Mouse (Mus musculus): Measurements from ENCODE around the gene Olfr711. TPM values are rescaled to one million over a fixed set of nuclear protein-coding genes. Genes with fewer than 3 reads are reported as not detected.

Olfr711 gene
- not detected for total RNA-seq (2023)

DNA sequence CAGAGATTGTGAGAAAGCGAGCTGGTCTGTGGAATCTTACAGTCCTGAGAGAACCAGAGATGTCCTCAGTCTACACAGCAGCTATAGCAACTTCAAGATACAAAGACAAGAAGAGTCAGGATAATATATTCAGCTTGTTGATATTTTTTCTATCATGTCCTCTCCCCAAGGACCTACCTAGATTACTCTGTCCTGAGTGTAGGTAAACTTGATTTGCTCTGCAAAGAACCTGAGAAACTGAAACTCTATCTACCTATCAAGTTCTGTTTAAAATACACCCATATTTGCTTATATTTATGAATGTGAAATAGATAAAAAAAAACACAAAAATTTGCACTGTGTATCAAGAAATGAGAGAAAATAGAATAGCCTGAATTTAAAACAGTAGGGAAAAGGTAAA lies at the start of gene Olfr711:
TSS of gene Olfr711 (minus strand) at position 101 of the 400 bp plus-strand sequence.

DNA sequence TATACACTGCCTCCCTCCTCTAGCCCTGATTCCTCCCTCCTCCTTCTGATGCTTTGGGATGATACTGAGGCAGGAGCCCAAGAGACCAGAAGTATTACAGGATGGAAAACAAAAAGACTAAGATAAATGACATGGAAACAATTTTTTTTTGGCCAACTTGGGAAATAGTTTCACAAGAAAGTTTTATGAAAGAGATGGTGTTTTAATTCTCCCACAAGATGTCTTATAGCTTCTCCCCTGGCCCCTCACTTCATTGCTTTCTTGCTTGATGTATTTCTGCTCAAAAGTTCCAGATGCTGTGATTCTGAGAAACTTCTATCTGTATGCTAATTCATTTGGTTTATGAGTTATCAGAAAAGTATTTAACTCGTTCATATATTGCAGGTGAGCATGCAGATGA lies 30.7 kb upstream of the Olfr711 start, which contains the start of gene Olfr2:
TSS of gene Olfr2 (minus strand) at position 101 of the 400 bp plus-strand sequence.

DNA sequence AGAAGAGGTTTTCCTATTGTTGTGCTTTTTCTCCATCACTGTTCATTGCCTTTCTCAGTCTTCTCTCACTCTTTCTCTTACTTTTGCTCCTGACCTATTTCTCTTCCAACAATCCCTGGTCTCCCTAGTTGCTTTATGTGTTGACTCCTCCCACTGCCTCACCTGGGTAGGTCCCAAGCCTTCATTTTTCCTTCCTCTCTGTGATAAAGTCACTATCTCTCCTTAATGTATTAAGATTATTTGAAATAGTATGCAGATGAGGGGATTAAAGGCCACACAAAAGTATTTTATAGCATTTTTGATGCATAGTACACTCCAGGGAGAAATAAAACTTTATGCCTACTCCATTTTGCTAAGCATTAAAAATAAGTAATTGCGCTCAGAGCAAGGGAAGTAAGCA lies 11.4 kb downstream of the Olfr711 start, which contains the start of gene Olfr6:
TSS of gene Olfr6 (minus strand) at position 101 of the 400 bp plus-strand sequence.

DNA sequence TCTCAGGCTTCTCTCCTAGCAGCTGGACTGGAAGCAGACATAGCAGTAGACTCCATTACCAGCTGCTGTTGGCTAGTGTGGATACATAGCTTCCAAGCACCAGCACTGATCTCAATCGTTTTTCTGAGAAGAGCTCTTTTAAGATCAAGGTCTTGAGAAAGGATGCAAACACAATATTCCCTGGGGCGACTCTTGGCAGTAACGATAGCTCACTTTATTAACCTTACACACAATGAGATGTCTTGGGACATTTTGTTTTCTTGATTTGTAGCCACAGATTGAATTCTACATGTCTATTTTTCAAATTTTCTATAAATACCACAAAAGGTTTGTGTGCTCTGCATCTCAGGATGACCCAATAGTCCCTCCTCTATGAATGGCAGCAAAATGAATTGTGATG lies 27.0 kb downstream of the Olfr711 start, which contains the start of gene Olfr710:
TSS of gene Olfr710 (minus strand) at position 101 of the 400 bp plus-strand sequence.

DNA sequence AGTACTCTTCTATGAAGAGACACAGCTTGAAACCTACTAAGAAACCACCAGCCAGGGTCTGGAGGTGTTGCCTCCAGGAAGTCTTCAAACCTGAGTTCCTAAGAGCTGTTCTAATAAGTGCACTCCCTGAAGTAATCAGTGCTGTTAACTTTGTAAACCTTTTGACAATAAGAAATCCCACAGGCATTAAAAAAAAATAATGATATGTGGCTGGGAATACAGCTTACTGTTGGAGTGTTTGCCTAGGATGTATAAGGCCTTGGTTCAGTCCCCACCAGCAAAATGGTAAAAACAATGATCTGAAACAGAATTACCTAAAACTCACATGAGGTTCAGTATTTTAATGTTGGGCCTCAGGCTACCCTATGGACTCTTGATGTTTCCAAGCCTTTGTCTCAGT lies 43.1 kb downstream of the Olfr711 start, which contains the start of gene Olfr709-ps1:
TSS of gene Olfr709-ps1 (minus strand) at position 101 of the 400 bp plus-strand sequence.

Other genes with a start within 250 kb of the Olfr711 start
- not detected for gene Olfr697, start 233.0 kb downstream of the Olfr711 start, total RNA-seq (2023)
- gene Olfr698, start 220.1 kb downstream of the Olfr711 start, total RNA-seq (2023), result not detected
- gene Olfr699, start 182.3 kb downstream of the Olfr711 start, total RNA-seq (2023), result not detected
- gene Olfr700, start 166.6 kb downstream of the Olfr711 start, total RNA-seq (2023), result not detected
- gene Olfr701, start 161.3 kb downstream of the Olfr711 start, total RNA-seq (2023), result not detected
- not detected for gene Olfr702, start 141.6 kb downstream of the Olfr711 start, total RNA-seq (2023)
- not detected for gene Olfr703, start 132.1 kb downstream of the Olfr711 start, total RNA-seq (2023)
- not detected for gene Olfr704, start 112.3 kb downstream of the Olfr711 start, total RNA-seq (2023)
- gene Olfr705, start 98.6 kb downstream of the Olfr711 start, total RNA-seq (2023), result not detected
- gene Olfr706, start 87.3 kb downstream of the Olfr711 start, total RNA-seq (2023), result not detected
- gene Olfr707, start 74.2 kb downstream of the Olfr711 start, total RNA-seq (2023), result not detected
- not detected for gene Olfr1532-ps1, start 67.5 kb downstream of the Olfr711 start, total RNA-seq (2023)
- 0.12 TPM for gene Olfr709-ps1, start 43.2 kb downstream of the Olfr711 start, total RNA-seq (2023)
- not detected for gene Olfr710, start 27.1 kb downstream of the Olfr711 start, total RNA-seq (2023)
- gene Olfr6, start 11.5 kb downstream of the Olfr711 start, total RNA-seq (2023), result not detected
- not detected for gene Olfr2, start 30.6 kb upstream of the Olfr711 start, total RNA-seq (2023)
- not detected for gene Olfr713, start 55.7 kb upstream of the Olfr711 start, total RNA-seq (2023)
- not detected for gene Olfr714, start 95.5 kb upstream of the Olfr711 start, total RNA-seq (2023)
- not detected for gene Olfr17, start 117.8 kb upstream of the Olfr711 start, total RNA-seq (2023)
- not detected for gene Olfr715b, start 134.9 kb upstream of the Olfr711 start, total RNA-seq (2023)
- gene Olfr715, start 155.6 kb upstream of the Olfr711 start, total RNA-seq (2023), result not detected
- gene Olfr716, start 162.9 kb upstream of the Olfr711 start, total RNA-seq (2023), result not detected
- not detected for gene Nlrp14, start 191.5 kb upstream of the Olfr711 start, total RNA-seq (2023)
- gene Rbmxl2, start 234.0 kb upstream of the Olfr711 start, total RNA-seq (2023), result not detected